Mouse (Mus musculus): ENCODE results near the gene Oxct1. TPM values are rescaled to one million over a fixed set of nuclear protein-coding genes. Genes with fewer than 3 reads are reported as not detected.

The Oxct1 gene
- polyA plus RNA-seq, 1 experiment from 2014 or later, result 128 TPM

- Histone ChIP-seq H3K4me3 (no peak overlapping the region), H3K9me3 (no peaks in the 10 kb centered on the region), H3K36me3 (replicated peaks) (peaks cover 27% of the 10 kb centered on the region), H3K4me1 (no peaks in the 10 kb centered on the region), H3K27ac (no peak overlapping the region), H3K27me3 (ENCODE audit: poor library complexity, severe bottlenecking) (no peaks in the 10 kb centered on the region)
- WGBS, result 95% methylated on average over 2 of the region's 2 CpGs
- no peak for DNase-seq (ENCODE audit: extremely low spot score, low spot score)
Observed at GRCm38 (mm10) chr15:4092586-4092985, 66.4 kb downstream of the Oxct1 start.

- no peaks in the 10 kb centered on the region for H3K9me3 ChIP-seq
- no peaks in the 10 kb centered on the region for H3K27me3 ChIP-seq (ENCODE audit: poor library complexity, severe bottlenecking)
- no peaks in the 10 kb centered on the region for H3K4me1 ChIP-seq
- DNase-seq (ENCODE audit: extremely low spot score, low spot score), result no peak
- H3K4me3 ChIP-seq, result no peak overlapping the region
- WGBS, result 92% methylated on average over 10 of the region's 10 CpGs
- peaks cover 59% of the 10 kb centered on the region for H3K36me3 ChIP-seq (replicated peaks)
- H3K27ac ChIP-seq, result no peak overlapping the region
Observed at GRCm38 (mm10) chr15:4100341-4100921, 74.2 kb downstream of the Oxct1 start.

- H3K9me3 ChIP-seq, result no peaks in the 10 kb centered on the region
- no peak overlapping the region for H3K4me3 ChIP-seq
- H3K36me3 ChIP-seq (replicated peaks), result peaks cover 59% of the 10 kb centered on the region
- no peaks in the 10 kb centered on the region for H3K27me3 ChIP-seq (ENCODE audit: poor library complexity, severe bottlenecking)
- no peaks in the 10 kb centered on the region for H3K4me1 ChIP-seq
- no peak for DNase-seq (ENCODE audit: extremely low spot score, low spot score)
- no peak overlapping the region for H3K27ac ChIP-seq
- 88% methylated on average over 10 of the region's 10 CpGs for WGBS
Observed at GRCm38 (mm10) chr15:4101025-4101424, 74.8 kb downstream of the Oxct1 start.

GRCm38 (mm10) chr15:4104319-4104718, 78.1 kb downstream of the Oxct1 start:
- 94% methylated on average over 12 of the region's 12 CpGs for WGBS
- DNase-seq (ENCODE audit: extremely low spot score, low spot score), result no peak

GRCm38 (mm10) chr15:4105498-4105897, 79.3 kb downstream of the Oxct1 start:
- Histone ChIP-seq H3K4me3 (no peak overlapping the region), H3K36me3 (replicated peaks) (peaks cover 33% of the 10 kb centered on the region), H3K27me3 (ENCODE audit: poor library complexity, severe bottlenecking) (no peaks in the 10 kb centered on the region), H3K4me1 (no peaks in the 10 kb centered on the region), H3K27ac (no peak overlapping the region), H3K9me3 (no peaks in the 10 kb centered on the region)
- 83% methylated on average over 4 of the region's 4 CpGs for WGBS
- no peak for DNase-seq (ENCODE audit: extremely low spot score, low spot score)

More at GRCm38 (mm10) chr15:4104319-4104718, 78.1 kb downstream of the Oxct1 start:
- Histone ChIP-seq H3K4me3 (no peak overlapping the region), H3K4me1 (no peaks in the 10 kb centered on the region), H3K27ac (no peak overlapping the region), H3K9me3 (no peaks in the 10 kb centered on the region), H3K36me3 (replicated peaks) (peaks cover 39% of the 10 kb centered on the region), H3K27me3 (ENCODE audit: poor library complexity, severe bottlenecking) (no peaks in the 10 kb centered on the region)

GRCm38 (mm10) chr15:4119962-4120361, 93.8 kb downstream of the Oxct1 start:
- Histone ChIP-seq H3K27me3 (ENCODE audit: poor library complexity, severe bottlenecking) (no peaks in the 10 kb centered on the region), H3K27ac (no peak overlapping the region), H3K36me3 (replicated peaks) (peaks cover 5% of the 10 kb centered on the region; the same call in 1 of the 2 replicates), H3K4me3 (no peak overlapping the region), H3K4me1 (no peaks in the 10 kb centered on the region), H3K9me3 (no peaks in the 10 kb centered on the region)
- no peak for DNase-seq (ENCODE audit: extremely low spot score, low spot score)
- 97% methylated on average over 6 of the region's 6 CpGs for WGBS

- H3K27ac ChIP-seq, result no peak overlapping the region
- H3K9me3 ChIP-seq, result no peaks in the 10 kb centered on the region
- no peak overlapping the region for H3K4me3 ChIP-seq
- H3K27me3 ChIP-seq (ENCODE audit: poor library complexity, severe bottlenecking), result no peaks in the 10 kb centered on the region
- 59% methylated on average over 3 of the region's 3 CpGs for WGBS
- no peak for DNase-seq (ENCODE audit: extremely low spot score, low spot score)
- H3K36me3 ChIP-seq (replicated peaks), result peaks cover 22% of the 10 kb centered on the region
- H3K4me1 ChIP-seq, result no peaks in the 10 kb centered on the region
Observed at GRCm38 (mm10) chr15:4124648-4125047, 98.5 kb downstream of the Oxct1 start.

GRCm38 (mm10) chr15:4138524-4138923, 112.3 kb downstream of the Oxct1 start:
- H3K36me3 ChIP-seq (replicated peaks), result peaks cover 19% of the 10 kb centered on the region; the same call in 1 of the 2 replicates
- H3K27me3 ChIP-seq (ENCODE audit: poor library complexity, severe bottlenecking), result no peaks in the 10 kb centered on the region
- H3K4me3 ChIP-seq, result no peak overlapping the region
- no peaks in the 10 kb centered on the region for H3K9me3 ChIP-seq
- DNase-seq (ENCODE audit: extremely low spot score, low spot score), result no peak
- H3K27ac ChIP-seq, result no peak overlapping the region
- 25% methylated on average over 1 of the region's 1 CpGs for WGBS
- peaks cover 11% of the 10 kb centered on the region; the same call in 1 of the 2 replicates for H3K4me1 ChIP-seq

- WGBS, result 91% methylated on average over 12 of the region's 12 CpGs
Observed at GRCm38 (mm10) chr15:4139516-4139915, 113.3 kb downstream of the Oxct1 start.

GRCm38 (mm10) chr15:4145352-4145751, 119.2 kb downstream of the Oxct1 start:
- Histone ChIP-seq H3K9me3 (no peaks in the 10 kb centered on the region), H3K27ac (no peak overlapping the region), H3K27me3 (ENCODE audit: poor library complexity, severe bottlenecking) (no peaks in the 10 kb centered on the region), H3K36me3 (replicated peaks) (peaks cover 15% of the 10 kb centered on the region), H3K4me3 (no peak overlapping the region), H3K4me1 (peaks cover 7% of the 10 kb centered on the region; the same call in 1 of the 2 replicates)
- 86% methylated on average over 5 of the region's 5 CpGs for WGBS
- DNase-seq (ENCODE audit: extremely low spot score, low spot score), result no peak

More at GRCm38 (mm10) chr15:4139516-4139915, 113.3 kb downstream of the Oxct1 start:
- no peaks in the 10 kb centered on the region for H3K9me3 ChIP-seq
- H3K27me3 ChIP-seq (ENCODE audit: poor library complexity, severe bottlenecking), result no peaks in the 10 kb centered on the region
- H3K27ac ChIP-seq, result no peak overlapping the region
- H3K36me3 ChIP-seq (replicated peaks), result peaks cover 25% of the 10 kb centered on the region
- DNase-seq (ENCODE audit: extremely low spot score, low spot score), result no peak
- no peak overlapping the region for H3K4me3 ChIP-seq
- H3K4me1 ChIP-seq, result peaks cover 11% of the 10 kb centered on the region; the same call in 1 of the 2 replicates

GRCm38 (mm10) chr15:4147700-4148099, 121.5 kb downstream of the Oxct1 start:
- H3K4me3 ChIP-seq, result no peak overlapping the region
- no peak for DNase-seq (ENCODE audit: extremely low spot score, low spot score)
- H3K27me3 ChIP-seq (ENCODE audit: poor library complexity, severe bottlenecking), result no peaks in the 10 kb centered on the region
- peaks cover 24% of the 10 kb centered on the region for H3K36me3 ChIP-seq (replicated peaks)
- H3K27ac ChIP-seq, result no peak overlapping the region
- no peaks in the 10 kb centered on the region for H3K4me1 ChIP-seq
- WGBS, result 85% methylated on average over 2 of the region's 2 CpGs
- H3K9me3 ChIP-seq, result 0 out of 2 replicates have a peak, but pooled peaks cover 2% of the 10 kb centered on the region

- Histone ChIP-seq H3K9me3 (0 out of 2 replicates have a peak, but pooled peaks cover 5% of the 10 kb centered on the region), H3K27me3 (ENCODE audit: poor library complexity, severe bottlenecking) (no peaks in the 10 kb centered on the region)
- 91% methylated on average over 8 of the region's 8 CpGs for WGBS
Observed at GRCm38 (mm10) chr15:4148649-4149389, 122.6 kb downstream of the Oxct1 start.

GRCm38 (mm10) chr15:4154646-4155045, 128.5 kb downstream of the Oxct1 start:
- H3K9me3 ChIP-seq, result 0 out of 2 replicates have a peak, but pooled peaks cover 5% of the 10 kb centered on the region
- 82% methylated on average over 4 of the region's 4 CpGs for WGBS
- DNase-seq (ENCODE audit: extremely low spot score, low spot score), result no peak
- no peak overlapping the region for H3K27ac ChIP-seq
- no peaks in the 10 kb centered on the region for H3K27me3 ChIP-seq (ENCODE audit: poor library complexity, severe bottlenecking)
- H3K4me3 ChIP-seq, result no peak overlapping the region
- peaks cover 33% of the 10 kb centered on the region for H3K36me3 ChIP-seq (replicated peaks)
- no peaks in the 10 kb centered on the region for H3K4me1 ChIP-seq

More at GRCm38 (mm10) chr15:4148649-4149389, 122.6 kb downstream of the Oxct1 start:
- no peak for DNase-seq (ENCODE audit: extremely low spot score, low spot score)
- Histone ChIP-seq H3K27ac (no peak overlapping the region), H3K4me1 (no peaks in the 10 kb centered on the region), H3K4me3 (no peak overlapping the region), H3K36me3 (replicated peaks) (peaks cover 30% of the 10 kb centered on the region)
